7 mouse cellular contexts compared by ENCODE assay signal in genomic region chr14:20258185-20259113, GRCm38 (mm10). TPM values are rescaled to one million over a fixed set of nuclear protein-coding genes. Genes with fewer than 3 reads are reported as not detected.
DNase-seq lines count a peak whose midpoint lies in the region; ATAC-seq and TF ChIP-seq lines count a peak whose summit lies in the region.

No protein-coding gene starts in this region.

- H3K36me3 ChIP-seq in intestine, postnatal 0 days (ENCODE audit: control insufficient read depth, insufficient read depth) = no peaks in the 10 kb centered on the region
- H3K36me3 ChIP-seq in midbrain, embryonic 14.5 days (ENCODE audit: control insufficient read depth, insufficient read depth, low read length) = no peaks in the 10 kb centered on the region

- H3K9me3 ChIP-seq in intestine, postnatal 0 days (ENCODE audit: control insufficient read depth) = no peaks in the 10 kb centered on the region
- H3K9me3 ChIP-seq in midbrain, embryonic 14.5 days (ENCODE audit: control insufficient read depth, low read length) = no peaks in the 10 kb centered on the region

- no peak overlapping the region for H3K4me3 ChIP-seq in intestine, postnatal 0 days (ENCODE audit: low read depth, low read length)
- no peak overlapping the region for H3K4me3 ChIP-seq in midbrain, embryonic 14.5 days (replicated peaks; ENCODE audit: low read depth, low read length)

- TF ChIP-seq CTCF in intestine, postnatal 0 days (IDR thresholded peaks at IDR 0.05; ENCODE audit: low read depth) = peak; percentile 94

- no peaks in the 10 kb centered on the region for H3K4me1 ChIP-seq in intestine, postnatal 0 days (replicated peaks; ENCODE audit: control insufficient read depth, insufficient read depth, low read length)
- H3K4me1 ChIP-seq in midbrain, embryonic 14.5 days (ENCODE audit: control insufficient read depth, insufficient read depth, low read length) = no peaks in the 10 kb centered on the region

- peak; percentile 67 for ATAC-seq in intestine, postnatal 0 days
- peak; percentile 71; the same call in 1 of the 2 replicates for ATAC-seq in midbrain, embryonic 14.5 days (ENCODE audit: low FRiP score, low TSS enrichment)

- H3K27me3 ChIP-seq in intestine, postnatal 0 days (replicated peaks; ENCODE audit: control insufficient read depth, insufficient read depth, low read length) = no peaks in the 10 kb centered on the region
- H3K27me3 ChIP-seq in midbrain, embryonic 14.5 days (ENCODE audit: control insufficient read depth, insufficient read depth, low read length) = no peaks in the 10 kb centered on the region

- peak; percentile 73 to 95 for DNase-seq in adrenal gland, adult (ENCODE audit: inconsistent age in 2 of 2, low spot score in 1 of 2)
- peak; percentile 76 to 81 for DNase-seq in cerebellum, postnatal 36 days
- DNase-seq in gastrocnemius, adult 18-20 months (ENCODE audit: low spot score) = peak; percentile 74
- DNase-seq in left cerebral cortex, postnatal 25 days (ENCODE audit: low spot score in 2 of 2) = peak; percentile 81 to 83
- peak; percentile 90 for DNase-seq in midbrain, embryonic 14.5 days
- DNase-seq in spleen, adult 12 weeks (ENCODE audit: low spot score) = peak; percentile 66

- no peak overlapping the region for H3K27ac ChIP-seq in intestine, postnatal 0 days (ENCODE audit: low read depth, low read length)
- no peak overlapping the region for H3K27ac ChIP-seq in midbrain, embryonic 14.5 days (replicated peaks; ENCODE audit: low read depth, low read length)

- no peak overlapping the region for H3K4me2 ChIP-seq in intestine, postnatal 0 days (replicated peaks; ENCODE audit: low read depth)
- H3K4me2 ChIP-seq in midbrain, embryonic 14.5 days (ENCODE audit: low read length) = no peak overlapping the region

- intact Hi-C loops in left cerebral cortex, postnatal 25 days (cut with DNase I) = loop anchor here (1.0 to 10.0 kb wide), 2 partner anchors 144 to 554 kb away; no protein-coding TSS in a partner anchor

- WGBS in intestine, postnatal 0 days = 48% methylated on average over 8 of the region's 8 CpGs
- WGBS in midbrain, embryonic 14.5 days = 58% methylated on average over 8 of the region's 8 CpGs

- no peak overlapping the region for H3K9ac ChIP-seq in intestine, postnatal 0 days (ENCODE audit: low read depth, low read length)
- H3K9ac ChIP-seq in midbrain, embryonic 14.5 days (replicated peaks; ENCODE audit: low read length) = no peak overlapping the region

RNA-seq across cellular contexts. Expression of gene Kcnk16, which starts 10.6 kb away (rescaled TPM):
- total RNA-seq in gastrocnemius, adult 18-20 months (2021) = not detected
- polyA plus RNA-seq in intestine, postnatal 0 days (2015; fragmentation: Nextera tagmentation; extraction: Ambion mirVana) = 0.68 and 1.1 TPM in 2 replicates
- total RNA-seq in left cerebral cortex, postnatal 25 days (2021) = not detected
- polyA plus RNA-seq in midbrain, embryonic 14.5 days (2014; fragmentation: Nextera tagmentation; extraction: Ambion mirVana) = not detected in 2 replicates

RNA-seq across cellular contexts. Expression of gene Nudt13, which starts 36.0 kb away (rescaled TPM):
- 10 to 100 TPM; 29.7 to 32.8 TPM for total RNA-seq in gastrocnemius, adult 18-20 months (2021)
- polyA plus RNA-seq in intestine, postnatal 0 days (2015; fragmentation: Nextera tagmentation; extraction: Ambion mirVana) = 7.4 and 10.5 TPM in 2 replicates
- total RNA-seq in left cerebral cortex, postnatal 25 days (2021) = 10 to 100 TPM; 15.6 to 18.8 TPM
- 10.2 and 10.7 TPM in 2 replicates for polyA plus RNA-seq in midbrain, embryonic 14.5 days (2014; fragmentation: Nextera tagmentation; extraction: Ambion mirVana)
